Mouse (Mus musculus): ENCODE results near the gene Pdcd5. TPM values are rescaled to one million over a fixed set of nuclear protein-coding genes. Genes with fewer than 3 reads are reported as not detected.

The Pdcd5 gene
- polyA plus RNA-seq, 1 experiment from 2014 or later: 263 TPM

GRCm38 (mm10) chr7:35636874-35637273, 10.4 kb downstream of the Pdcd5 start:
- 94% methylated on average over 9 of the region's 9 CpGs for WGBS
- Histone ChIP-seq H3K36me3 (peaks cover 53% of the 10 kb centered on the region), H3K4me3 (no peak overlapping the region), H3K9ac (no peak overlapping the region), H3K9me3 (replicated peaks) (no peaks in the 10 kb centered on the region), H3K4me1 (no peaks in the 10 kb centered on the region), H3K27me3 (no peaks in the 10 kb centered on the region), H3K4me2 (replicated peaks) (no peak overlapping the region), H3K27ac (no peak overlapping the region)
- no peak for ATAC-seq (ENCODE audit: low FRiP score)

DNA sequence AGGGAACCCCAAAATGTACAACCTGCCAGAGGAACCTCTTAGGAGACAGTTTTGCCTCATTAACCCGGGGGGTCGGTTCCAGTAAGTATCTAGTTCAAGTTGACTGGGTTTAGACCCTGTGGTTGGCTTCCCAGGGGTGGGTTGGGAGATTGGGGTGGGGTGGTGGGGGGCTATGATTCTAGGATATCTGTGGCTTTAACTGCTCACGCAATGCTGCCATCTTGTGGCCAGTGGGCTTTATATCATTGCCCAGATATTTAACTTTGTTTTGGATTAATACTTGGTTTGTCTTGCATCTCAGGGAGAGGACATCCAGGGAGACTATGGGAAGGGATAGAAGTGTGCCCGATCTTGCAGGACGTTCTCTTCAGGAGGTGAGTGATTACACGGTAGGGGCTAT, 11.1 kb downstream of the Pdcd5 start:
- H3K9ac ChIP-seq: no peak overlapping the region
- no peak overlapping the region for H3K4me3 ChIP-seq
- no peaks in the 10 kb centered on the region for H3K4me1 ChIP-seq
- no peaks in the 10 kb centered on the region for H3K27me3 ChIP-seq
- no peak overlapping the region for H3K4me2 ChIP-seq (replicated peaks)
- no peaks in the 10 kb centered on the region for H3K9me3 ChIP-seq (replicated peaks)
- peaks cover 53% of the 10 kb centered on the region for H3K36me3 ChIP-seq
- H3K27ac ChIP-seq: no peak overlapping the region
- WGBS: 65% methylated on average over 6 of the region's 6 CpGs
- ATAC-seq (ENCODE audit: low FRiP score): no peak

DNA sequence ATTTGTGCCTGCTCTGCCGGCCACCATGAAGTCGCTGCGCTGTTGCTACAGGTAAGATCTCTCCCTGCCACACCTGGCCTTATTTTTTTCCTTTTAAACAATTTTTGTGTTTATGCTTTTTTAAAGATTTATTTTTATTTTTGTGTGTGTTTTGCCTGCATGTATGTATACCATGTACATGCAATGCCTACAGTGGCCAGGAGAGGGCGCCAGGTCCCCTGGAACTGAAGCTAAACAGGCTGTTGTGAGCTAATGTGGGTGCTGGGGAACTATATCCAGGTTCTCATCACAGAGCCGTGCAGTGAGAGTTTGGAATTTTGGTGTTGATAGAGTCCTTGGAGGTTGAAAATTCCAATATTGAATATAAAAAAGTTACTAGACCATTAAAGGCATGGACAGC, 18.8 kb downstream of the Pdcd5 start:
- no peak overlapping the region for H3K27ac ChIP-seq
- no peaks in the 10 kb centered on the region for H3K27me3 ChIP-seq
- peaks cover 69% of the 10 kb centered on the region for H3K36me3 ChIP-seq
- no peak overlapping the region for H3K9ac ChIP-seq
- no peak for ATAC-seq (ENCODE audit: low FRiP score)
- H3K4me3 ChIP-seq: no peak overlapping the region
- H3K4me2 ChIP-seq (replicated peaks): no peak overlapping the region
- 75% methylated on average over 5 of the region's 5 CpGs for WGBS
- 0 out of 2 replicates have a peak, but pooled peaks cover 2% of the 10 kb centered on the region for H3K4me1 ChIP-seq
- no peaks in the 10 kb centered on the region for H3K9me3 ChIP-seq (replicated peaks)

DNA sequence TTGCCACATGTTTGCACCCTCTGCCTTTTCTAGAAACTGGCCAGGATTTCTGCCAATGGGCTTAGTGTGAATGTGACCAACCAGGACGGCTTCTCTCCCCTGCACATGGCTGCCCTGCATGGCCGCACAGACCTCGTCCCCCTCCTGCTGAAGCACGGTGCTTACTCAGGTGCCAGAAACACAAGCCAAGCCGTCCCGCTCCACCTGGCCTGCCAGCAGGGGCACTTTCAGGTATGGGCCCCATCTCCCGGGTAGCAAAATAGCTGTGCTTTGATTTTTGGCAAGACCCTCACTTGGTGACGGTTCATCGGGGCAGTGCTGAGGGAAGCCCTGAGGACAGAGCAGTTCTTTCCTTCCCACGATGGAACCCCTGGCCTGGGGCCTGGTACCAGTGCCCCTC, 19.9 kb downstream of the Pdcd5 start:
- 89% methylated on average over 10 of the region's 10 CpGs for WGBS
- Histone ChIP-seq H3K27ac (no peak overlapping the region), H3K9ac (no peak overlapping the region), H3K4me2 (replicated peaks) (no peak overlapping the region), H3K36me3 (peaks cover 74% of the 10 kb centered on the region), H3K4me3 (no peak overlapping the region), H3K9me3 (replicated peaks) (no peaks in the 10 kb centered on the region), H3K27me3 (no peaks in the 10 kb centered on the region), H3K4me1 (0 out of 2 replicates have a peak, but pooled peaks cover 2% of the 10 kb centered on the region)
- no peak for ATAC-seq (ENCODE audit: low FRiP score)

- Histone ChIP-seq H3K27me3 (no peaks in the 10 kb centered on the region), H3K4me1 (0 out of 2 replicates have a peak, but pooled peaks cover 2% of the 10 kb centered on the region), H3K27ac (no peak overlapping the region), H3K4me2 (replicated peaks) (no peak overlapping the region), H3K36me3 (peaks cover 77% of the 10 kb centered on the region), H3K9ac (no peak overlapping the region), H3K9me3 (replicated peaks) (no peaks in the 10 kb centered on the region), H3K4me3 (no peak overlapping the region)
- WGBS: 97% methylated on average over 5 of the region's 5 CpGs
- ATAC-seq (ENCODE audit: low FRiP score): no peak
Observed at GRCm38 (mm10) chr7:35626038-35626437, 21.3 kb downstream of the Pdcd5 start.

- H3K4me3 ChIP-seq: no peak overlapping the region
- H3K27ac ChIP-seq: no peak overlapping the region
- H3K4me1 ChIP-seq: 0 out of 2 replicates have a peak, but pooled peaks cover 4% of the 10 kb centered on the region
- no peak overlapping the region for H3K9ac ChIP-seq
- H3K4me2 ChIP-seq (replicated peaks): no peak overlapping the region
- no peaks in the 10 kb centered on the region for H3K9me3 ChIP-seq (replicated peaks)
- WGBS: 89% methylated on average over 10 of the region's 10 CpGs
- ATAC-seq (ENCODE audit: low FRiP score): no peak
- H3K36me3 ChIP-seq: peaks cover 73% of the 10 kb centered on the region
- H3K27me3 ChIP-seq: no peaks in the 10 kb centered on the region
Observed at GRCm38 (mm10) chr7:35622626-35623025, 24.7 kb downstream of the Pdcd5 start.

- Histone ChIP-seq H3K9ac (no peak overlapping the region), H3K4me2 (replicated peaks) (no peak overlapping the region), H3K36me3 (peaks cover 81% of the 10 kb centered on the region), H3K27me3 (no peaks in the 10 kb centered on the region), H3K4me1 (0 out of 2 replicates have a peak, but pooled peaks cover 2% of the 10 kb centered on the region), H3K4me3 (no peak overlapping the region), H3K27ac (no peak overlapping the region), H3K9me3 (replicated peaks) (no peaks in the 10 kb centered on the region; the same call in 1 of the 2 replicates)
- peak; percentile 32; the same call in 1 of the 2 replicates for ATAC-seq (ENCODE audit: low FRiP score)
- 37% methylated on average over 4 of the region's 4 CpGs for WGBS
Observed at GRCm38 (mm10) chr7:35617513-35617912, 29.8 kb downstream of the Pdcd5 start.

GRCm38 (mm10) chr7:35609245-35609644, 38.1 kb downstream of the Pdcd5 start:
- no peaks in the 10 kb centered on the region for H3K27me3 ChIP-seq
- no peak overlapping the region for H3K9ac ChIP-seq
- no peak overlapping the region for H3K27ac ChIP-seq
- no peak for ATAC-seq (ENCODE audit: low FRiP score)
- no peaks in the 10 kb centered on the region for H3K4me1 ChIP-seq
- H3K4me3 ChIP-seq: no peak overlapping the region
- WGBS: 97% methylated on average over 10 of the region's 10 CpGs
- no peaks in the 10 kb centered on the region for H3K9me3 ChIP-seq (replicated peaks)
- H3K36me3 ChIP-seq: peaks cover 74% of the 10 kb centered on the region
- no peak overlapping the region for H3K4me2 ChIP-seq (replicated peaks)

- H3K27ac ChIP-seq: no peak overlapping the region
- 88% methylated on average over 10 of the region's 10 CpGs for WGBS
- ATAC-seq (ENCODE audit: low FRiP score): no peak
- no peak overlapping the region for H3K9ac ChIP-seq
- no peak overlapping the region for H3K4me2 ChIP-seq (replicated peaks)
- H3K27me3 ChIP-seq: no peaks in the 10 kb centered on the region
- peaks cover 67% of the 10 kb centered on the region for H3K36me3 ChIP-seq
- no peaks in the 10 kb centered on the region for H3K4me1 ChIP-seq
- H3K9me3 ChIP-seq (replicated peaks): no peaks in the 10 kb centered on the region
- no peak overlapping the region for H3K4me3 ChIP-seq
Observed at GRCm38 (mm10) chr7:35606816-35607215, 40.5 kb downstream of the Pdcd5 start.

DNA sequence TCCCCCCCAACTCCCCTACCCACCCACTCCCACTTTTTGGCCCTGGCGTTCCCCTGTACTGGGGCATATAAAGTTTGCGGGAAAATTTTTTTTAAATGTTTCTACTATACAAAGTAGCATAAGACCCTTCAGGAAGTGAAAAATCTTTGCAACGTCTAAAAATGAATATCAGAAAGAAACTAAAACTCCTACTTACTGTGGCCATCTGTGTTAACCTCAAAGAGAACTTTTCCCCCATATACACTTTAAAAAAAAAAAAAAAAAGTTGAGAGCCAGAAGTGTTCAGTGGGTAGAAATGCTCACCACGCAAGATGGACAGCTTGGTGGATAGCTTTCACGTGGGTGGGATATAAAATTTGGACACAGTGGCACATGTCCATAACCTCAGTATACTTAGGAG, 44.6 kb downstream of the Pdcd5 start:
- WGBS: 96% methylated on average over 5 of the region's 5 CpGs
- Histone ChIP-seq H3K4me2 (replicated peaks) (no peak overlapping the region), H3K27me3 (no peaks in the 10 kb centered on the region), H3K27ac (no peak overlapping the region), H3K9me3 (replicated peaks) (no peaks in the 10 kb centered on the region), H3K9ac (no peak overlapping the region), H3K36me3 (peaks cover 29% of the 10 kb centered on the region), H3K4me3 (no peak overlapping the region), H3K4me1 (no peaks in the 10 kb centered on the region)
- no peak for ATAC-seq (ENCODE audit: low FRiP score)

- H3K9me3 ChIP-seq (replicated peaks): no peaks in the 10 kb centered on the region
- no peaks in the 10 kb centered on the region for H3K27me3 ChIP-seq
- ATAC-seq (ENCODE audit: low FRiP score): no peak
- no peak overlapping the region for H3K4me3 ChIP-seq
- H3K4me1 ChIP-seq: no peaks in the 10 kb centered on the region
- 93% methylated on average over 6 of the region's 6 CpGs for WGBS
- H3K9ac ChIP-seq: no peak overlapping the region
- H3K27ac ChIP-seq: no peak overlapping the region
- no peak overlapping the region for H3K4me2 ChIP-seq (replicated peaks)
- peaks cover 16% of the 10 kb centered on the region for H3K36me3 ChIP-seq
Observed at GRCm38 (mm10) chr7:35601106-35601505, 46.2 kb downstream of the Pdcd5 start.

GRCm38 (mm10) chr7:35600031-35600430, 47.3 kb downstream of the Pdcd5 start:
- no peak for ATAC-seq (ENCODE audit: low FRiP score)
- Histone ChIP-seq H3K9me3 (replicated peaks) (no peaks in the 10 kb centered on the region), H3K4me1 (no peaks in the 10 kb centered on the region), H3K27ac (no peak overlapping the region), H3K9ac (no peak overlapping the region), H3K4me3 (no peak overlapping the region), H3K4me2 (replicated peaks) (no peak overlapping the region), H3K27me3 (no peaks in the 10 kb centered on the region), H3K36me3 (peaks cover 16% of the 10 kb centered on the region)
- WGBS: 91% methylated on average over 9 of the region's 10 CpGs

- Histone ChIP-seq H3K4me1 (no peaks in the 10 kb centered on the region), H3K4me2 (replicated peaks) (no peak overlapping the region), H3K9me3 (replicated peaks) (no peaks in the 10 kb centered on the region), H3K27me3 (no peaks in the 10 kb centered on the region), H3K9ac (no peak overlapping the region), H3K4me3 (no peak overlapping the region), H3K27ac (no peak overlapping the region), H3K36me3 (peaks cover 21% of the 10 kb centered on the region)
- no peak for ATAC-seq (ENCODE audit: low FRiP score)
- WGBS: 94% methylated on average over 9 of the region's 9 CpGs
Observed at GRCm38 (mm10) chr7:35599492-35599891, 47.8 kb downstream of the Pdcd5 start.

Data from hindbrain, embryonic 12.5 days (tissue).